ENCODE assay signal across 8 mouse cellular contexts in genomic region chr10:33986771-33987170, GRCm38 (mm10). TPM values are rescaled to one million over a fixed set of nuclear protein-coding genes. Genes with fewer than 3 reads are reported as not detected.
DNase-seq lines count a peak whose midpoint lies in the region; ATAC-seq lines count a peak whose summit lies in the region.

No protein-coding gene starts in this region.

- 23% methylated on average over 4 of the region's 4 CpGs for WGBS in forebrain, embryonic 16.5 days
- 27% methylated on average over 4 of the region's 4 CpGs for WGBS in intestine, embryonic 15.5 days
- 21% methylated on average over 4 of the region's 4 CpGs for WGBS in midbrain, embryonic 14.5 days

- H3K27ac ChIP-seq in forebrain, embryonic 16.5 days (ENCODE audit: low read length), result no peak overlapping the region
- no peak overlapping the region for H3K27ac ChIP-seq in intestine, embryonic 15.5 days
- H3K27ac ChIP-seq in midbrain, embryonic 14.5 days (replicated peaks; ENCODE audit: low read depth, low read length), result no peak overlapping the region

- DNase-seq in urinary bladder, postnatal 14 days (ENCODE audit: low spot score), result peak; percentile 60
- DNase-seq in urinary bladder, postnatal 10 days (ENCODE audit: low spot score), result no peak
- DNase-seq in cerebellum, adult 18-20 months, result peak; percentile 62 to 72
- DNase-seq in left cerebral cortex, postnatal 4 days, result peak; percentile 56
- peak; percentile 89 for DNase-seq in midbrain, embryonic 14.5 days
- DNase-seq in spleen, postnatal 36 days (ENCODE audit: low spot score in 2 of 2), result peak; percentile 47 to 63

- H3K36me3 ChIP-seq in forebrain, embryonic 16.5 days (ENCODE audit: control insufficient read depth, insufficient read depth), result peaks cover 7% of the 10 kb centered on the region
- no peaks in the 10 kb centered on the region for H3K36me3 ChIP-seq in intestine, embryonic 15.5 days
- peaks cover 12% of the 10 kb centered on the region for H3K36me3 ChIP-seq in midbrain, embryonic 14.5 days (ENCODE audit: control insufficient read depth, insufficient read depth, low read length)

- H3K9ac ChIP-seq in forebrain, embryonic 16.5 days (replicated peaks; ENCODE audit: low read depth, low read length), result no peak overlapping the region
- H3K9ac ChIP-seq in intestine, embryonic 15.5 days, result no peak overlapping the region
- H3K9ac ChIP-seq in midbrain, embryonic 14.5 days (replicated peaks; ENCODE audit: low read length), result no peak overlapping the region

- no peaks in the 10 kb centered on the region for H3K27me3 ChIP-seq in forebrain, embryonic 16.5 days (replicated peaks; ENCODE audit: control insufficient read depth, insufficient read depth, low read length)
- no peaks in the 10 kb centered on the region for H3K27me3 ChIP-seq in intestine, embryonic 15.5 days (replicated peaks)
- H3K27me3 ChIP-seq in midbrain, embryonic 14.5 days (ENCODE audit: control insufficient read depth, insufficient read depth, low read length), result no peaks in the 10 kb centered on the region

- ATAC-seq in forebrain, embryonic 16.5 days, result peak; percentile 76
- peak; percentile 55 for ATAC-seq in intestine, embryonic 15.5 days
- ATAC-seq in midbrain, embryonic 14.5 days (ENCODE audit: low FRiP score, low TSS enrichment), result peak; percentile 73; the same call in 1 of the 2 replicates

- no peak overlapping the region for H3K4me3 ChIP-seq in forebrain, embryonic 16.5 days (replicated peaks; ENCODE audit: low read length)
- H3K4me3 ChIP-seq in intestine, embryonic 15.5 days (replicated peaks), result no peak overlapping the region
- H3K4me3 ChIP-seq in midbrain, embryonic 14.5 days (replicated peaks; ENCODE audit: low read depth, low read length), result no peak overlapping the region

- H3K9me3 ChIP-seq in forebrain, embryonic 16.5 days (ENCODE audit: control insufficient read depth, low read length), result no peaks in the 10 kb centered on the region
- H3K9me3 ChIP-seq in intestine, embryonic 15.5 days, result no peaks in the 10 kb centered on the region
- no peaks in the 10 kb centered on the region for H3K9me3 ChIP-seq in midbrain, embryonic 14.5 days (ENCODE audit: control insufficient read depth, low read length)

- intact Hi-C loops in left cerebral cortex, postnatal 4 days (cut with DNase I), result no loop called here

- H3K4me1 ChIP-seq in forebrain, embryonic 16.5 days (replicated peaks; ENCODE audit: control insufficient read depth, insufficient read depth, low read length), result no peaks in the 10 kb centered on the region
- H3K4me1 ChIP-seq in intestine, embryonic 15.5 days (replicated peaks), result no peaks in the 10 kb centered on the region
- no peaks in the 10 kb centered on the region for H3K4me1 ChIP-seq in midbrain, embryonic 14.5 days (ENCODE audit: control insufficient read depth, insufficient read depth, low read length)

- H3K4me2 ChIP-seq in forebrain, embryonic 16.5 days (ENCODE audit: low read length), result no peak overlapping the region
- H3K4me2 ChIP-seq in intestine, embryonic 15.5 days (replicated peaks), result no peak overlapping the region
- no peak overlapping the region for H3K4me2 ChIP-seq in midbrain, embryonic 14.5 days (ENCODE audit: low read length)

RNA-seq across cellular contexts. Expression of gene Rwdd1, which starts 32.7 kb away (rescaled TPM):
- polyA plus RNA-seq in forebrain, embryonic 16.5 days (2015; fragmentation: Nextera tagmentation; extraction: Ambion mirVana), result 120 and 126 TPM in 2 replicates
- 102 and 122 TPM in 2 replicates for polyA plus RNA-seq in intestine, embryonic 15.5 days (2015; fragmentation: Nextera tagmentation; extraction: Ambion mirVana)
- 100 to 1,000 TPM; 118 to 126 TPM for total RNA-seq in left cerebral cortex, postnatal 4 days (2021)
- polyA plus RNA-seq in midbrain, embryonic 14.5 days (2014; fragmentation: Nextera tagmentation; extraction: Ambion mirVana), result 135 and 152 TPM in 2 replicates

RNA-seq across cellular contexts. Expression of gene Zup1, which starts 35.7 kb away (rescaled TPM):
- polyA plus RNA-seq in forebrain, embryonic 16.5 days (2015; fragmentation: Nextera tagmentation; extraction: Ambion mirVana), result 22.7 and 23.8 TPM in 2 replicates
- 16.6 and 16.8 TPM in 2 replicates for polyA plus RNA-seq in intestine, embryonic 15.5 days (2015; fragmentation: Nextera tagmentation; extraction: Ambion mirVana)
- 10 to 100 TPM; 16.7 to 16.8 TPM for total RNA-seq in left cerebral cortex, postnatal 4 days (2021)
- 21.6 and 27.7 TPM in 2 replicates for polyA plus RNA-seq in midbrain, embryonic 14.5 days (2014; fragmentation: Nextera tagmentation; extraction: Ambion mirVana)

RNA-seq across cellular contexts. Expression of gene Trappc3l, which starts 50.6 kb away (rescaled TPM):
- not detected in 2 replicates for polyA plus RNA-seq in forebrain, embryonic 16.5 days (2015; fragmentation: Nextera tagmentation; extraction: Ambion mirVana)
- polyA plus RNA-seq in intestine, embryonic 15.5 days (2015; fragmentation: Nextera tagmentation; extraction: Ambion mirVana), result not detected in 2 replicates
- under 1 TPM in 1 of 2 experiments, not detected in 1; 0.52 TPM for total RNA-seq in left cerebral cortex, postnatal 4 days (2021)
- not detected in 2 replicates for polyA plus RNA-seq in midbrain, embryonic 14.5 days (2014; fragmentation: Nextera tagmentation; extraction: Ambion mirVana)

RNA-seq across cellular contexts. Expression of gene Calhm4, which starts 57.3 kb away (rescaled TPM):
- polyA plus RNA-seq in forebrain, embryonic 16.5 days (2015; fragmentation: Nextera tagmentation; extraction: Ambion mirVana), result 0.06 TPM in 1 of 2 replicates, not detected in the other
- not detected in 2 replicates for polyA plus RNA-seq in intestine, embryonic 15.5 days (2015; fragmentation: Nextera tagmentation; extraction: Ambion mirVana)
- not detected for total RNA-seq in left cerebral cortex, postnatal 4 days (2021)
- polyA plus RNA-seq in midbrain, embryonic 14.5 days (2014; fragmentation: Nextera tagmentation; extraction: Ambion mirVana), result not detected in 2 replicates
